Mouse (Mus musculus) liver, embryonic 13.5 days (tissue): Measurements from ENCODE around the gene 9430007A20Rik. TPM values are rescaled to one million over a fixed set of nuclear protein-coding genes. Genes with fewer than 3 reads are reported as not detected.

Experiments
- polyA plus RNA-seq: library from polyadenylated mRNA; unstranded; fragments of >200 nt; fragmentation: Nextera tagmentation; extraction: Ambion mirVana; gene quantifications from 2 replicates; pipeline ENCODE4 v1.2.1, GENCODE M21; 2015

The 9430007A20Rik gene
- polyA plus RNA-seq, 1 experiment from 2014 or later: not detected

Other genes with a start within 250 kb of the 9430007A20Rik start
- not detected in 2 replicates for gene Pramel5, start 239.3 kb upstream of the 9430007A20Rik start, polyA plus RNA-seq
- gene Gm13128, start 189.6 kb upstream of the 9430007A20Rik start, polyA plus RNA-seq: not detected in 2 replicates
- not detected in 2 replicates for gene Gm13119, start 161.9 kb upstream of the 9430007A20Rik start, polyA plus RNA-seq
- gene Pramef20, start 141.9 kb upstream of the 9430007A20Rik start, polyA plus RNA-seq: not detected in 2 replicates
- gene Pramef12, start 111.4 kb upstream of the 9430007A20Rik start, polyA plus RNA-seq: not detected in 2 replicates
- not detected in 2 replicates for gene 1700012P22Rik, start 81.0 kb upstream of the 9430007A20Rik start, polyA plus RNA-seq
- not detected in 2 replicates for gene Gm9944, start 66.5 kb upstream of the 9430007A20Rik start, polyA plus RNA-seq
- gene Aadacl3, start 56.1 kb upstream of the 9430007A20Rik start, polyA plus RNA-seq: not detected in 2 replicates
- not detected in 2 replicates for gene Gm13124, start 45.3 kb downstream of the 9430007A20Rik start, polyA plus RNA-seq
- not detected in 2 replicates for gene Aadacl4, start 93.9 kb downstream of the 9430007A20Rik start, polyA plus RNA-seq
- not detected in 2 replicates for gene Gm436, start 166.5 kb downstream of the 9430007A20Rik start, polyA plus RNA-seq
- not detected in 2 replicates for gene Gm13178, start 201.6 kb downstream of the 9430007A20Rik start, polyA plus RNA-seq